Mouse (Mus musculus) gastrocnemius, postnatal 25 days (tissue): ENCODE measurements around the gene Haus3. TPM values are rescaled to one million over a fixed set of nuclear protein-coding genes. Genes with fewer than 3 reads are reported as not detected.

Experiments
- DNase-seq: peaks from one replicate; pipeline ENCODE4 v3.0.0; 2022
- long read RNA-seq, 2 experiments: library from polyadenylated mRNA; stranded (forward); transcript quantifications; one replicate each; pipeline ENCODE4 v2.0.0; 2021
- total RNA-seq, 2 experiments: library from RNA; stranded (reverse); gene quantifications; 1 replicate in 1 of 2; 2 replicates in 1 of 2; pipeline ENCODE4 v1.2.3; 2021

The Haus3 gene
- 1 to 10 TPM; 3.4 to 3.7 TPM for total RNA-seq
- long read RNA-seq, experiment 1, transcript Haus3-201 (5 exons, 2,073 nt) = major isoform, 7 of 7 reads
- long read RNA-seq, experiment 1, partial matches to known transcripts = 0 of 7 reads
- long read RNA-seq, experiment 1, other reads (novel, unspliced or antisense) = 0 of 7 reads
- long read RNA-seq, experiment 2, partial matches to known transcripts = 0 of 2 reads
- long read RNA-seq, experiment 2, other reads (novel, unspliced or antisense) = 0 of 2 reads

DNA sequence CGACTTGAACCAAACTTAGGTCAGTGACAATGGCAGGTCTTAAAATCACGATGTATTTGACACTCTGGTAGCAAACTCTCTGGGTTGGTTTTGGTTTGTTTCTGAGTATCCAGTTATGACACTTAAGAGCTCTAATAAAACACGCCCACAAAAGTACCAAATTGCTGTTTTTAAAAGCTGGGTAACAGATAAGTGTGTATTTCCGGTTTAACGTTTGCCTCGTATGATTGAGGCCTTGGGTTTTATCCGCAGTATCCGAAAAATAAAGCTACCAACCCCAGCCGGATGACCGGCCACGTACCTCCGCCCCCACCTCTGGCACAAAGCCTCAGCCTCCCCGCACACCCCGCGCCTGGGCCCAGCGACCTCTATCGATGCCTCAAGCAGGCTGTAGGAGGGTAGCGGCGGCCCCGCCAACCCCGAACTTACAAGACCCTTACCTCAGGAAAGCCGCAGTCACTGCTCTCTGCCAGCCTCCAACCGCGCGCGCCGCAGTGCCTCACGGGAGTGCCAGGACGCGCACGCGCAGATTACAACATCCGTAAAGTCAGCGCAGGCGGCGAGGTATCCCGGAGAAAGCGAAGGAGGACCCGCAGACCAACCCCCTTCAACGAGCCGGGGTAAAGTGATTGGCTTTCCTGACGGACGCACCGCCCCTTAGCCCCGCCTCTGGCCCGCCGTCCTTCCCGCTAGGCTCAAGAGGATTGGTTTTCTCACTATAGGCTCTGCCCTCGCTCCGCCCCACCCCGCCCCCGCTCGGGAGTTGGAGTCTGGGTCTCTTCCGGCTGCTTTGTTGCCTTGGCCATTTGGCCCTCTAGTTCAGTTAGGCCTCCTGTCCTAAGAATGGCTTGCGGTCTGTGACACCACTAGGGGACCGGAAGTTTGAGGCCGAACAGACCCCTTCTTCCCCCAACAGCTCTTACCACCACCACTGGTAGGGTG lies at the start of gene Haus3, which contains the start of gene Poln:
Gene Haus3, minus strand, starts transcription at position 578 of the 942 bp plus-strand sequence.
Gene Poln, minus strand, starts transcription at position 499 of the 942 bp plus-strand sequence.
- peak; percentile 99 for DNase-seq

GRCm38 (mm10) chr5:34218672-34219071 lies 49.3 kb upstream of the Haus3 start:
- DNase-seq = no peak

GRCm38 (mm10) chr5:34217756-34218155 lies 48.4 kb upstream of the Haus3 start:
- no peak for DNase-seq

DNA sequence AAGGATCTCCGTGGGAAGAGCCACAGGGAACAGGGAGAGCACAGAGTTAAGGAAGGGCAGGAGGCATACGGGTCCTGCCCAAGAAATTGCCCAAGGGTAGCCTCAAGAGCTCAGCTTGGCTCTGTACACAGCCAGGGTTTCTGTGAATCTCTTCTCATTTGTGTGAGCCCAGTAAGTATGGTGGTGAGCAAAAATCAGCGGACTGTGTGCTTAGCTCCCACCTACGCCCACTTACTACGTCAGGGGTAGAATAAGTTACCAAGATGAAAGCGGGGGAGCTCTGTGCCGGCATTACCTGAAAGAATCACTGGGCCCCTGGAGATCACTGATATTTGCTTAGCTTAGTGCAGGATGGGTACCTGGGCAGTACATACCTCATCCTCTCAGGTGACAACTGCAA lies 46.7 kb upstream of the Haus3 start:
- no peak for DNase-seq

DNA sequence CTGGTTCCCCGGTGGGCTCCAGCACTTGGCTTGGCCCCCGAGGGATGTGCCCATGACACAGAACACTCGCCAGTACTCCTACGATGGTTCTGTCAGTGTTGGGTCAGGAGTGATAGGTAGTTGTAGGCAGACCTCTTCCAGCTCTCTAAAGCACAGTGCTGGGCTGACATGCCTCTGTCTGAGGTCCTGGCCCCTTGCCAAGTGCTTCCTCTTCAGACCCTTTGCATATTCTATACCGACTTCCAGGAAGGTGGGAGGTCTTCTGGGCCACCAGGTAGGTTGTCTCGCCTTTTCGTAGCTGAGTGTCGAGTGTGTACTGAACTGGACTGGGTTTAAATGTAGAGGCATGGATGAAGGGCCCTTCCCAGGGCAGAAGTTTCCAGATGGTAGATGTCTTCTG lies 44.3 kb upstream of the Haus3 start:
- DNase-seq = no peak

DNA sequence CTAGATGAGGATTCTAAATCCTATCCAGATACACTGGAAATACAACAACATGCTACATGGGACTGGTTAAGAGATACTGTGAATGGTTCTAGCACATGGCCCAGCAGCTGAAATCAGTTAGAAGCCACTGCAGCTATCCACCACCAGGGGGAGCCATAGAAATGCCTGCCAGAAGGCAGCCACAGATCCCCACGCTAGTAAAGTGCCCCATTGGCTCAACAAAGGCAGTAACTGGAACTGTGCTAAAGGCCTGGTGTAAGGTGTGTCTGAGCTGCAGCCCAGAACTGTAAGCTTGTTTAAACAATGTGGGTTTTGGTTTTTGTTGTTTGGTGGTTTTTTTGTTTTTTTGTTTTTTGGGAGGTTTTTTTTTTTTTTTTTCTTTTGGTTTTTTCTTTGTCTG lies 41.0 kb upstream of the Haus3 start:
- DNase-seq = peak; percentile 64

- DNase-seq = no peak
Observed at GRCm38 (mm10) chr5:34207503-34207902, 38.2 kb upstream of the Haus3 start.

GRCm38 (mm10) chr5:34205788-34206187 lies 36.5 kb upstream of the Haus3 start:
- no peak for DNase-seq

- no peak for DNase-seq
Observed at GRCm38 (mm10) chr5:34204911-34205310, 35.6 kb upstream of the Haus3 start.

DNA sequence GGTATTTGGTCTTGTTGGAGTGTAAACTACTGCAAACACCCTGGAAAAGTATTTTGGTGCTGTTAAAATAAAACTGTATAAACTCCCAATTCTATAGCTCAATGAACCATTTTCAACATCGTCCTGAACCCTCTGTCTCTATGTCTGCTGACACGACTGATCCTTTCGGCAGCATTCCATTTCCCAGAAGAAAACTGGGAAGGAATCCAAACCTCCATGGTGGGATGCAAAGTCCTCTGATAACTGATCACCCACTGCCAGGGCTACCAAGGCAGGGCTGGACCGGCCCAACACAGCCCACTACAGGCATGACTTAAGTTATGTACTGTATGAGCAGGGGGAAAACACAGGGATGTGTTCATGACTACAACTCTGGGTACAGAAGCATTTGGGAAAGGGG lies 32.7 kb upstream of the Haus3 start:
- DNase-seq = no peak

DNA sequence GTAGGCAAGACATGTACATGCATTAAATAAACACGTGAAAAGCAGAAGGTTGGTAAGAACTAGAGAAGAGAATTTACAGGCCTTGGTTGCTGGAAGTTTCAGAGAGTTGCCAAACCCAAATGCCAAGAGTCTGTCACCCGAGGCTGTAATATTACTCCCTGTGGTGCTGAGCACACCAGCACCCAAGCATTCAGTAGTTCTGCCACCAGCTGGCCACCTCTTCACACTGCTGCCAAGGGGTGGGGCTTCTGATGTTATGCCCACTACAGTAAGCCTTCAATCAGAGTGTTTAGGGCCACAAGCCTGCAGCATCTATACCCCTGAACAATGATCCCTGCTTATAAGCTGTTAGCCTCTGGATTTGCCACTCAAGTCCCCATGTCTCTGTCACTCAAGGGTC lies 32.1 kb upstream of the Haus3 start:
- peak; percentile 38 for DNase-seq

GRCm38 (mm10) chr5:34198615-34199014 lies 29.3 kb upstream of the Haus3 start:
- DNase-seq = no peak

- DNase-seq = no peak
Observed at GRCm38 (mm10) chr5:34197243-34197642, 27.9 kb upstream of the Haus3 start.

DNA sequence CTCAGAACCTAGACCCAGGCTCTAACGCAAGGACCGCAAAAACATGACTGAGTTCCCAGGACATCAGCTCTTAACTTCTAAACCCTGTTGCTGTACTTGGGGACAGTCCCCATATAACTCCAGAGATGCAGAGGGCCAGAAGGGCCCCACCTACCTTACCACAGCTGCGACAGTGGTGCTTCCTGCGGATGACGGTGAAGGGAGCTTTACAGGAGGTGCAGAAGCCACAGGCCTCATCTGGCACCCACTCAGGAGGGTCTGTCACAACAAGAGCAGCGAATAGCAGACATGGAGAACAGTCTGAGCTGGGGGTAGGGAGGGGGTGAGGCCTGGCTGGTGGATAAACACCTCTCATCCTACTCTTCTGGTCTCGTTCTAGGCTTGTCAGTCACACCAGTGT lies 27.1 kb upstream of the Haus3 start:
- no peak for DNase-seq

GRCm38 (mm10) chr5:34195786-34196185 lies 26.5 kb upstream of the Haus3 start:
- no peak for DNase-seq

GRCm38 (mm10) chr5:34194975-34195662 lies 25.8 kb upstream of the Haus3 start:
- no peak for DNase-seq

DNA sequence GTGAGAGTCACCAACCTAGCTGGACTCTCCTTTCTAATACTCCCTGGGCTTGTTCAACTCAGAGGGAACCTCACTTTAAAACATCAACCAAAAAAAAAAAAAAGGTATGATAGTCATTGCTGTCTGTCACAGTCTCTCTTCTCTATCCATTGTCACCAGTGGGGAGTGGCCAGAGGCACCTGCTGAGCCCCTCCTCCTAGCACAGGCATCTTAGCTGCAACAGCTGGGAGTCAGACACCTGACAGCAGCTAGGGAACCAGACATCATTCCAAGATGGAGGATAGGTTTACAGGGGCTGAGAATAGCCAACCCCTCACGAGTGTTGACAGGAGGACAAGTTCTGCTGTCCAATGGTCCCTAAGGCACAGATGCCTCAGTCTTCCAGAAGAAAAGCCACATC lies 25.1 kb upstream of the Haus3 start:
- DNase-seq = no peak

- no peak for DNase-seq
Observed at GRCm38 (mm10) chr5:34191843-34192242, 22.5 kb upstream of the Haus3 start.

DNA sequence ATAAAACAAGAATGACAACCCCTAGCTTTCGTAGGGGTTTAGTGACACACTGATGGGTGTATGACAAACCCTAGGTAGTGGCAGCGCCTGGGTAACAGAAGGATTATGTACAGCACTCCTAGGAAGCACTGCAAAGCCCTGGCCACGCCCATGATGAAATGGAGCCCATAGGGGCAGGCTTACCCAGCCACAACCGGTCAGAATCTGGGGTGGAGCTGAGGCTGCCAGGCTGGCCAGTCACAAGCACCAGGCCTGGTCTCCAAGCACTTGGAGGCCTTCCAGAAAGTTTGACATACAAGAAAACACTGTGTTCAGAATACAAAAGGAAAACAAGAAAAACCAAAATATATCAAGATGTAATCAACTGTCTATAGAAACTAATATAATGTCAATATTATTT lies 21.7 kb upstream of the Haus3 start:
- no peak for DNase-seq

- no peak for DNase-seq
Observed at GRCm38 (mm10) chr5:34189521-34189920, 20.2 kb upstream of the Haus3 start.

GRCm38 (mm10) chr5:34188856-34189255 lies 19.5 kb upstream of the Haus3 start:
- DNase-seq = no peak

DNA sequence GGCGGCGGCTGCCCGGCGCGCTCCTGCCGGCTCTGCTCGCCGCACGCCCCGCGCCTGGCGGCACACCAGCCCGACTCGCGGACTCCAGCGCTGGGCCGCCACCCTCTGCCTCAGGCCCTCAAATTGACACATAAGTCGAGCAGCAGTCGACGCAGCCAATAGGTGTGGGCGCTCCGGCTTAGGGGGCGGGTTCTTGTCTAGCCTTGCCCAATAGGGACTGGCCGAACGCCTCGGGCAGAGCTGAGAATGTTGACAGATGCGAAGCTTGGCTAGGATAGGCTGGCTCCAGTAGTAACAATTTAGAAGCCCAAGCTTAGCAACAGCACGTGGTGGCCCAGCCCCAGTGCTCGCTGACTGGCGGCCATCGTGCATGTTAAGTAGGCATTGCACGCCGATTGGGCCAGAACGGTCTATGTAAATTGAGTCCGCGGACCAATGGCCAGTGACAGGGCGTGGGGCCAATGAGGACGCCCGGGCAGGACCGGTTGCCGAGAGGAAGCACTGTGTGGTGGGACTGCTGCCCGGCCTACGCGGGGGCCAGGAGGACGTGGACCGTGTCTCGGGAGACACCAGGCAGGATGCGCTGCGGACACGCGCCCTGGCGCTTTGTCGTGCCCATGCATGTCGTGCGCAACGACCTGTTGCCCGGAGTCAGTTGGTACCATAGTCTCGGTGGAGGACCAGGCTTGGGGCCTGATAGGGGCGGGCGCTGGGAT lies 18.4 kb upstream of the Haus3 start, which contains the start of gene Mxd4:
Gene Mxd4, minus strand, starts transcription at position 120 of the 716 bp plus-strand sequence.
- DNase-seq = peak; percentile 100
